Mouse (Mus musculus): ENCODE measurements around the gene Gbp5.

The Gbp5 gene
- long read RNA-seq, experiment 1, partial matches to known transcripts, result 0 of 1 reads
- long read RNA-seq, experiment 1, other reads (novel, unspliced or antisense), result 0 of 1 reads
- long read RNA-seq, experiment 2, result 0 reads

DNA sequence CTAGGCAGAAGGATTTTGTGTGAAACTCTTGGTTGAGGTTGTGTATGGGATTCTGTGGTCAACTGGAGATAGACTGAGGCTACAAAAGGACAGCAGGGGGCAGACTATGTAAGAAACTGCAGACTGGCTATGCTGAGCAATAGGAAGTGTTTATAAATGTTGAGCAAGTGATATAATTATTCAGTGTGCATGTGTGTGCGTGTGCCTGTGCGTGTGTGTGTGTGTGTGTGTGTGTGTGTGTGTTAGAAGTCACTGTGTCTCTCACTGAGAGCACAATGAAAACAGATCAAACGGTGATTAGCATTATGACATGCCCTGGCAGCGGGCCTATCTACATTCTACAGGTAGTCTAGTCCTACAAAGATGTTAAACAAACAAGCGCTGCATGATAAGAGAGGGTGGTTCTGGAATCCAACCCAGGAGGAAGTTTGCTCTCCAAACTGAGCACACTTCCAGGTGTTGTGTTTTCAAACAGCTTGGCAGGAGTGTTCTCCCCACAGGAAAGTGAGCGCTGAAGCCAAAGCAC lies at the start of gene Gbp5:
Gene Gbp5, plus strand, starts transcription at position 443 of the 526 bp plus-strand sequence.
- intact Hi-C loops (cut with DNase I), result loop anchor here (5.0 to 10.0 kb wide), 2 partner anchors 154 to 211 kb away; partner anchors contain the start of gene Kyat3

DNA sequence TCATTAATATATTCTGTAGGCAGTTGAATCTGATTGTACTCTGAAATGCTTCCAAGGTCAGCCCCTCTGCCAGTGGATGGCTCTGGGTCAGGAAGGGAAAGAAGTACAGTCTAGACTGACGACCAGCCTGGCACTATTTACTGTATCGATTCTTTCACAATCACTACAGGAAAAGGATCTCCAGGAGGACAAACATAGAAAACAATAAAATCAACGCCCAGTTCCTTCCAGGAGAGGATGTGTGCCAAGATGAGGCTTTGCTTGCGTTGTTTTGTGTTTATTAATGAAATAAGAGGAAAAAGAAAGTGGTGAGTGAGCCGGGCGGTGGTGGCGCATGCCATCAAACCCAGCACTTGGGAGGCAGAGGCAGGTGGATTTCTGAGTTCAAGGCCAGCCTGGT lies 39.6 kb upstream of the Gbp5 start:
- intact Hi-C loops (cut with DNase I), result no loop called here

- intact Hi-C loops (cut with DNase I), result no loop called here
These were observed 34.5 kb upstream of the Gbp5 start for GRCm38 (mm10) chr3:142459241-142459640.

- intact Hi-C loops (cut with DNase I), result no loop called here
These were observed 30.7 kb upstream of the Gbp5 start for GRCm38 (mm10) chr3:142462764-142463751.

DNA sequence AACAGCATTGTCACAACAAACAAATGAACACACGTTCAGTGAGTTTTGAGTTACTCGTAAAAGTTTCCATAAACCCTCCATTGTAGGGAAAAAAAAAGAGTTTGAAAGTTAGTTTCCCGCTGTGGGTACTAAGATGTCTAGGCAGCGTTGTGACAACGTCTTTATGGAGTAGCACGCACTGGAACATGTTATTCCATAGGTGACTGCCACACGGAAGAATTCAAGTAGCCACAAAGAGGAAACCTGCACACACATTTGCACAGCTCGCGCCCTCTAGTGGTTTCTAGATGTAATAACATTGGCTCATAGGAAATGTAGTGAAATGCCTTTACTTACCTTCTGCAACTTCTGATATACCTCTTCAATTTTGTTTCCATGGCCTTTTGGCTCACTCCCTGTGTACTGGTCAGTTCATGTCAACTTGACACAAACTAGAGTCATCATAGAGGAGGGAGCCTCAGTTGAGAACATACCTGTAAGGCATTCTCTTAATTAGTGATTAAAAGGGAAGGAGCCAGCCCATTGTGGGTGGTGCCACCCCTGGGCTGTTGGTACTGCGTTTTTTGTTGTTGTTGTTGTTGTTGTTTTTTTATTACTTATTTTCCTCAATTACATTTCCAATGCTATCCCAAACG lies 19.3 kb upstream of the Gbp5 start:
- intact Hi-C loops (cut with DNase I), result loop anchor here (10.0 kb wide), 1 partner anchor 610 kb away; no protein-coding TSS in a partner anchor

DNA sequence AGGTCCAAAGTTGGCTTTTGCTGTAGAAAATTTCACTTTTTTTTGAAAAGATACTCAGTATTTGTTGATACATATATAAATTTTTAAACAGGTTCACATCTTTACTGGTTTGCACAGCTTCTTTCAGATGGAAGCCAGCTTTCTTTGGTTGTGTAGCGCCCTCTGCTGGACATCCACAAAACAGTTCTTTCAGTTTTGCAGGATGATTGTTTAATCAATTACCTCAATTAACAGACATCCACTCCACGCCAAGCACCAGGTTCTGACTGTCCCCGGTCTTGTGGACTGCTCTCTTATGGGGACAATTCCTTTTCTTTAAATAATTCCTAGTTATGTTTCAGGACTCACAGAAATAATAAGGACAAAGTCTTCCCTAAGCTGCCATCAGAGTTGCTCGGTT lies 17.9 kb upstream of the Gbp5 start:
- intact Hi-C loops (cut with DNase I), result loop anchor here (2.0 to 10.0 kb wide), 2 partner anchors 193 to 611 kb away; no protein-coding TSS in a partner anchor

DNA sequence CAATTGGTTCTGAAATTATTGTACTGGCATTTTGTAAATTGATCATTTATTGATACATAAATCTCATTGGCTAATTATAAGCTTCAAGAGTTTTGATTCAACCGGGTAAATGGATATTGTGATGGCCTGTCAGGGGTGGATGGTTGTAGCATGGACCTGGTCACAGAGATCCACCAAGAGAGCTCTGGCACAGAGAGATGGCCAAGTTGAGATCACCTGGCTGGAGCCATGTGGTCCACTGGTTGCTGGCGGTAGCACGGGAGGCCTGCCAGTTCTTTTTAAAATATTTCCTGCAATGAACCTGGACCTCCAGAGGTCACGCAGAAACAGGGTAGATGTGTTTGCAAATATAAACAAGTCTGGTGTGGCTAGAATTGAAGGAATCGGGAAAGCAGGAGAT lies 15.9 kb upstream of the Gbp5 start:
- intact Hi-C loops (cut with DNase I), result loop anchor here (2.0 to 10.0 kb wide), 2 partner anchors 195 to 613 kb away; no protein-coding TSS in a partner anchor

GRCm38 (mm10) chr3:142478360-142478759 lies 15.4 kb upstream of the Gbp5 start:
- intact Hi-C loops (cut with DNase I), result loop anchor here (10.0 kb wide), 1 partner anchor 614 kb away; no protein-coding TSS in a partner anchor

DNA sequence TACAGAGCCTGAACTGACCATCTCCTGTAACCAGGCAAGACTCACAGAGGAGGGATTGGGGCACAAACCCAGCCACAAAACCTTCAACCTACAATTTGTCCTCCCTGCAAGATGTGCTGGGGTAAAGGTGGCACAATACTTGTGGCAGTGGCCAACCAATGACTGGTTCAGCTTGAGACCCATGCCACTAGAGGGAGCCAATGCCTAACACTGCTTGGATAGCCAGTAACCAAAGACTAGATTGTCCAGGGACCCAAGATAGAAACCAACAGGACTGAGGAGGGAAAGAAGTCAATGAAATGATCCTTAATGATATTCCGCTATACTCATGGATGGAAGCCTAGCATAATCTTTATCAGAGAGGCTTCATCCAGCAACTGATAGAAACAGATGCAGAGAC lies 3.3 kb upstream of the Gbp5 start:
- intact Hi-C loops (cut with DNase I), result loop anchor here (1.0 to 10.0 kb wide), 4 partner anchors 70 to 214 kb away; partner anchors contain the start of genes Gbp3 and Kyat3

GRCm38 (mm10) chr3:142495146-142495655 lies 1.4 kb downstream of the Gbp5 start:
- intact Hi-C loops (cut with DNase I), result loop anchor here (5.0 to 10.0 kb wide), 2 partner anchors 37 to 210 kb away; partner anchors contain the start of genes Gbp7 and Kyat3

- intact Hi-C loops (cut with DNase I), result loop anchor here (5.0 to 10.0 kb wide), 2 partner anchors 36 to 208 kb away; partner anchors contain the start of genes Gbp7 and Kyat3
These were observed 2.6 kb downstream of the Gbp5 start for GRCm38 (mm10) chr3:142496113-142497101.

DNA sequence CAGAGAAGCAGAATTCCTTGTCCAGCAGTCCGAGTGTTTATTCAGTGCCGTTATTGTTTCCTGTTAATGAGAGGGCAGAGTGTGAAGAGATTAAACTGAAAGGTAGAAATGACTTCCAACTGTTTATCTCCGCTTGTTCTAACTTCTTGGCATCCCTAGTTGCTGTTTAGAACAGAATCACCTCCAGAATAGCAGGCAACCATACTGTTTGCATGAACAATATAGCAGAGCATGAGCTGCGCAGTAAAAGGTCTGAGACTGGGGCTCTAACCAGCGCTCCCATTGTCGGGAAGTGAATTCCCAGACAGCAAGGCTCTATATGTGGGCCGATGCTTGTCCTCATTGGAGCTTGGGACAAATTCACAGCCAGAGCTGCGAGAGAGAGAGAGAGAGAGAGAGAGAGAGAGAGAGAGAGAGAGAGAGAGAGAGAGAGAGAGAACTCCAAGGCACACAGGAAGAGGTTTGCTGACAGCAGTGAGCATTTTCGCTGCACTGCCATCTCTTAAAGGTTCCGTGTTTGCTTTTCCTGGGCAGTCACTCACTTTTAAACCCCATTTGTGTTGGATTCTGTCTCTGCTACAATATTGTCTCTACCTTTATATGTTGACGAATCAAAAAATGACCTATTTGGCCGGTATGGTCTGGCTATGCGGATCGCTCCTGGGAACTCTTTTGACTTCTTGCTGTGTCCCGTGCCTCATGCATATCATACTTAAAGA lies 3.5 kb downstream of the Gbp5 start:
- intact Hi-C loops (cut with DNase I), result loop anchor here (5.0 to 10.0 kb wide), 2 partner anchors 35 to 208 kb away; partner anchors contain the start of genes Gbp7 and Kyat3

DNA sequence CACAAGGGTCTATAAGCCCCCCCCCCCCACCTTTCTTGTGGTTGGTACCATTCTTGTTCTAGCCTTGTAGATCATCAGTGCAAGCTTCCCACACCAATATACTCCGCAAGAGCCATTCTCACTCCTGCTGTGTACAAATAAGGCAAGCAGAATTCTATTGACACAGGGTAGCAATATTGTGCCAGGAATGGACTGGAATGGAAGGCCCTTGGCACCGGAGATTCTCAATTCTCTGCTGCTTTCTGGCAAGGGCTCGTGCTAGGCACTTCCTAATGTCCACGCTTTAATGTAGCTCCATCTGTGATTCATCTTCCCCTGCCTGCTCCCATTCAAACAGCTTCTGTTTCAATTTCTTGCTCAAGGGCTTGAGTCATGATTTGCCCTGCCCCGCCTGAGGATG lies 5.2 kb downstream of the Gbp5 start:
- intact Hi-C loops (cut with DNase I), result loop anchor here (5.0 to 10.0 kb wide), 2 partner anchors 33 to 206 kb away; partner anchors contain the start of genes Gbp7 and Kyat3

- intact Hi-C loops (cut with DNase I), result no loop called here
These were observed 34.3 kb downstream of the Gbp5 start for GRCm38 (mm10) chr3:142528116-142528515.

DNA sequence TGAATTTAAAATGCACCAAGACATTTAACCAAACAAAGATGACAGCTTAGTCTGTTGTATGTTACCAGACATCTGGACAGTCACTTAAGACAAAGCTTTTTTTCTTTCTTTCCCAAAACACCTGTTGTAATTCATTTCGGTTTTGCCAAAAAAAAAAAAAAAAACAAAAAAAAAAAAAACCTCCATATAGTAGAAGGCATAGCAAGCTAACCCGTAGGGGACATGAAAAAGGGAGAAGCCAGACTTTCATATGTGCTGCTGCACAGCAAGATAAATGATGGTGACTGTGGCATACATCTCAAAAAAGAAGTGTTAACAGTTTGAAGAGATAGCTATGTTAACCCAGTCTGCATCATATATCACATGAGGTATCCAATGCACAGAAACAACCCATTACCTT lies 35.8 kb downstream of the Gbp5 start:
- intact Hi-C loops (cut with DNase I), result no loop called here

DNA sequence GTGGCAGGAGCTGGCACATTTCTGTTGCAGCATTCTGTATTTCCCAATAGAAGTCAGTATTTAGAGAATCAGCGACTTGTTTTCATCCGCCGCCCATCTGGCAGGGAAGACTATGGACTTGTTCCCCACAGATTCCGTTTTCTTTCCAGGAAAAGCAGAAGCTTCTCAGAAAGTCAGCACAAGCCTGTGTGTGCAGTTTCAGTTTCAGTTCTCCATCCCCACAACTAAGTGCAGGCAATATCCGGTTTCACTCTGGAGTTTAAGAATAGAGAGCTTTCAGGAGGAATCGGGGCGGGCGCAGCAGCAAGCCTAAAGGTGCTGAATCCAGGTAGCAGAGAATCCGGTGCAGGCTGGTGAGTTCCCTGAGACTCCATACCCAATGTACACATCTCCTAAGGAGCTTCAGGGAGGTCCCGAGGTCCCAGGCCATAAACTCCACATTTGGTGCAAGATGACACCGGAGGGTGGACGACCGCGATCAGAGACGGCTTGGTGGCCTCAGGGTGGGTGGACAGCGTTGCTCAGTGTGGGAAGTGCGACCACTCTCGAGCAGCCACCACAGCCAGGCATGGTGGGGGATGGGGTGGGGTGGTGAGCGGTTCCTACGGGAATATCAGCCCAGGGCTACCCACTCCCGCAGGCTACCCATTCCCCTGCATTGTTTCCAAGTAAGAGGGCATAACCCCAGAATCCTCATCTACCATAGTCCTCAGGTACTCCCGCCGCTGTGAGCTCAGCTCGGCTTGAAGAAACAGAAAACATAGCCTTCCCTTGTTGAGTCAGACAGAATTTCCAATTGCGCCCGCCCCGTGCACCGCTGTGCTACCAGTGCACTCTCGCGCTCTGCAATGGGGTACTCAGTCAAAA lies 36.5 kb downstream of the Gbp5 start, which contains the start of gene Gbp7:
Gene Gbp7, plus strand, starts transcription at position 256 of the 867 bp plus-strand sequence.
- intact Hi-C loops (cut with DNase I), result loop anchor here (5.0 kb wide), 1 partner anchor 33 kb away; no protein-coding TSS in a partner anchor

DNA sequence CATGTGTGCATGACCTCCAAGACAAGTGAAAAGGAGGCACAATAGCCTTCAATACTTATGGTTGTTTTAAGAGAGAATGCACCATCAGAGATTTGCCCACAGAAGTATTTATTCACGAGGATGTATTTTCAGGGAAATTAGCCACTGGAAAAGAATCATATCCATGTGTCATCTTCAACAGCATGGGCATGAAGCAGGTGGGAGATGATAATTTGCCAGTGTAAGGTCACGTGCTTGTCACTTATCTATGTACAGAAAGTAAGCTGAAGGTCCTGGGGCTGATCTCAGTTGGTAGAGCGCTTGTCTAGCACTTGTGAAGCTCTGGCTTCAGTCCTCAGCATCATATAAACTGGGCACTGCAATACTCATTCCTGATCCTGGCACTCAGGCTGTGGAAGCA lies 37.8 kb downstream of the Gbp5 start:
- intact Hi-C loops (cut with DNase I), result loop anchor here (5.0 kb wide), 1 partner anchor 34 kb away; no protein-coding TSS in a partner anchor
